Mouse (Mus musculus) liver, embryonic 13.5 days (tissue): Measurements from ENCODE around the gene Mkks. TPM values are rescaled to one million over a fixed set of nuclear protein-coding genes. Genes with fewer than 3 reads are reported as not detected.
A peak's percentile ranks its signal among the peaks of the same experiment; 100 is the strongest.
"Not testable (repeated sequence)": the region's sequence is repeated elsewhere in the genome, so short reads cannot be mapped to it uniquely, and the experiment has no call there.

Experiments
- ATAC-seq: fragments of 200-750 bp; cut with Nextera tagmentation; 2 replicates; pipeline ENCODE4 v1.8.0; 2017; ENCODE audit warnings: low read depth, mild to moderate bottlenecking, moderate number of reproducible peaks, moderate library complexity
- DNase-seq: peaks from one replicate; pipeline ENCODE4 v3.0.0; 2022
- H3K27ac ChIP-seq: fragments of 300-500 bp; sonication (generic); 2 replicates; pipeline ENCODE4 v1.5.1; 2015; ENCODE audit warnings: moderate library complexity, mild to moderate bottlenecking, inconsistent platforms
- H3K27me3 ChIP-seq: fragments of 300-500 bp; sonication (generic); 2 replicates; pipeline ENCODE4 v1.6.1; 2015; ENCODE audit warnings: mild to moderate bottlenecking, inconsistent platforms
- H3K36me3 ChIP-seq: fragments of 300-500 bp; sonication (generic); 2 replicates; pipeline ENCODE4 v1.6.1; 2015; ENCODE audit warnings: mild to moderate bottlenecking, inconsistent platforms
- H3K4me1 ChIP-seq: fragments of 300-500 bp; sonication (generic); replicated peaks from 2 replicates; pipeline ENCODE4 v1.6.1; 2015; ENCODE audit warnings: inconsistent platforms
- H3K4me2 ChIP-seq: fragments of 300-500 bp; sonication (generic); 2 replicates; pipeline ENCODE4 v1.6.1; 2015; ENCODE audit warnings: inconsistent platforms, mild to moderate bottlenecking, moderate library complexity
- H3K4me3 ChIP-seq: fragments of 300-500 bp; sonication (generic); replicated peaks from 2 replicates; pipeline ENCODE4 v1.5.1; 2015; ENCODE audit warnings: mild to moderate bottlenecking, inconsistent platforms
- H3K9ac ChIP-seq: fragments of 300-500 bp; sonication (generic); 2 replicates; pipeline ENCODE4 v1.6.1; 2015; ENCODE audit warnings: mild to moderate bottlenecking, inconsistent platforms
- H3K9me3 ChIP-seq: fragments of 300-500 bp; sonication (generic); replicated peaks from 2 replicates; pipeline ENCODE4 v1.6.1; 2016; ENCODE audit warnings: inconsistent platforms
- WGBS: fragments of 180-500 bp; shearing (Covaris S2); methylation state at CpG from one replicate; pipeline ENCODE4 v1.1.7; 2015; ENCODE audit not compliant: insufficient replicate concordance; 5-methylcytosine and 5-hydroxymethylcytosine counted together
- polyA plus RNA-seq: library from polyadenylated mRNA; unstranded; fragments of >200 nt; fragmentation: Nextera tagmentation; extraction: Ambion mirVana; gene quantifications from 2 replicates; pipeline ENCODE4 v1.2.1, GENCODE M21; 2015

Mkks gene
- polyA plus RNA-seq, 1 experiment from 2014 or later = 6.9 TPM

DNA sequence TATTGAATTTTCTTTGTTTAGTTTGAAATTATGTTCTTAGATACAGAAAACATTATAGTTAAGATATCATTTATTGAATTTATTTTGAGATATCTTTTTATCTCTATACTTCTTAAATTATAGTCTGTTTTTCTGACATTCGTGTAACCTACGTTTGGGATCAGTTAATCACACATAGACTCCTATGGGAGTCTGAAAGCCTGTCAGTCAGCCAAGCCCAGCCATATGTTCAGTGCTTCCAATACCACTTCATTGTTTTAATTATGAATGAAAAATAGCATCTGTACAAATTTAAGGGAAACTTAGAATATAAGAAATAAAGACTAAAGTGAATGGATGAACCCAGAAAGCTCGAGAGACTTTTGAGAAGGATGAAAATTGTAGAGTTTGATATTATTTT, 17.4 kb upstream of the Mkks start:
- peaks cover 9% of the 10 kb centered on the region for H3K4me1 ChIP-seq
- H3K27ac ChIP-seq = no peak overlapping the region
- ATAC-seq (no peak), DNase-seq (no peak)
- no peak overlapping the region for H3K9ac ChIP-seq
- H3K27me3 ChIP-seq = no peaks in the 10 kb centered on the region
- H3K4me2 ChIP-seq = no peak overlapping the region
- no peak overlapping the region for H3K4me3 ChIP-seq
- WGBS = 76% methylated on average over 3 of the region's 3 CpGs
- no peaks in the 10 kb centered on the region for H3K9me3 ChIP-seq
- H3K36me3 ChIP-seq = peaks cover 12% of the 10 kb centered on the region

DNA sequence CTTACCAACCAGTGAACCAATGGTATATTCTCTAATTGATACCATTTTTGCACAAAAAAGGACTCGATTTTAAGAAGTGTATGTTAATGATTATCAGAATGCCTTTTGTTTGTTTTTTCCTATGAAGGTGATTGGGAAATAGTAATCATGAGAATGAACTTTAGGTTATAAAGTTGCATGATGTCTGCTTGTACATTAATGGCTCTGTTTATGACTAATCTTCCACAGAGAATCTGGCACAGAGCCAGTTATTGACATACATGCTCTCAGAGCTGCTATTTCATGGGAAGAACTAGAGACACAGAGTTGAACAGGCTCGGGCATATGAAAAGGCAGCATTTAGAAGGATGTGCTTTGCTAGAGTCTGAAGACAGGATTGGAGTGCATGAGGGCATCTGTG, 4.9 kb upstream of the Mkks start:
- Histone ChIP-seq H3K9ac (no peak overlapping the region), H3K9me3 (no peaks in the 10 kb centered on the region), H3K27me3 (no peaks in the 10 kb centered on the region), H3K36me3 (no peaks in the 10 kb centered on the region), H3K4me3 (no peak overlapping the region), H3K4me2 (no peak overlapping the region), H3K27ac (no peak overlapping the region), H3K4me1 (peaks cover 19% of the 10 kb centered on the region)
- 68% methylated on average over 2 of the region's 2 CpGs for WGBS
- ATAC-seq (no peak), DNase-seq (no peak)

GRCm38 (mm10) chr2:136894494-136894893, 3.3 kb upstream of the Mkks start:
- peaks cover 29% of the 10 kb centered on the region for H3K4me1 ChIP-seq
- 50% methylated on average over 2 of the region's 2 CpGs for WGBS
- no peak overlapping the region for H3K4me3 ChIP-seq
- no peak for ATAC-seq
- H3K27ac ChIP-seq = no peak overlapping the region
- no peak for DNase-seq
- H3K9ac ChIP-seq = no peak overlapping the region; the same call in 1 of the 2 replicates
- H3K9me3 ChIP-seq = no peaks in the 10 kb centered on the region
- no peak overlapping the region for H3K4me2 ChIP-seq
- no peaks in the 10 kb centered on the region for H3K27me3 ChIP-seq
- no peaks in the 10 kb centered on the region for H3K36me3 ChIP-seq

DNA sequence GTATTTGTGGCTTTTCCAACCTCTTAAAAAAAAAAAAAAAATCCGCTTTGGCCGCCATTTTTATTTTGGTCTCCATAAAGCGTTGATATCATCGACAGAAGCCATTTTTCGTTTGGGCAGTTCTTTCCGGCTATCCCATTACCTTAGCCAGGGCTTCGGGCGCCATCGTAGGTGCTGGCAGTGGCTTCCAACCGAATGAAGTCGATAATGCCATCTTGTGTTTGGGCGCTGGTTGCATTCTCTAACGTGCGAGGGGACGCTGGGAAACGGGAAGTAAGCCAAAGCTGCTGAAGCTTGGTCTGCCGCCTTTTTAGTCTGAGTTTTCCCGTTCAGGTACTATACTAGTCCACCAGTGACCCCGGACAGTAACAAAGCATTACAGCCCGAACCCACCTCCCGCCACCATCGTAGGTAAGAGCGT, 772 bp upstream of the Mkks start:
- Histone ChIP-seq H3K36me3 (no peaks in the 10 kb centered on the region), H3K9me3 (no peaks in the 10 kb centered on the region), H3K4me3 (peak overlapping the region; percentile 79), H3K4me2 (peak overlapping the region; percentile 59), H3K27me3 (no peaks in the 10 kb centered on the region), H3K4me1 (peaks cover 32% of the 10 kb centered on the region), H3K9ac (peak overlapping the region; percentile 75), H3K27ac (peak overlapping the region; percentile 83)
- DNase-seq (peak; percentile 91), ATAC-seq (peak; percentile 72)
- under 1% methylated on average over 23 of the region's 23 CpGs for WGBS

GRCm38 (mm10) chr2:136890716-136891067, 497 bp downstream of the Mkks start:
- peak overlapping the region; percentile 70 for H3K4me2 ChIP-seq
- peak overlapping the region; percentile 84 for H3K9ac ChIP-seq
- ATAC-seq = peak; percentile 72
- WGBS = 3% methylated on average over 15 of the region's 15 CpGs
- not testable (repeated sequence) for DNase-seq, H3K36me3 ChIP-seq, H3K9me3 ChIP-seq, H3K27me3 ChIP-seq
- H3K27ac ChIP-seq = peak overlapping the region; percentile 89
- peak overlapping the region; percentile 79 for H3K4me3 ChIP-seq
- peaks cover 25% of the 10 kb centered on the region for H3K4me1 ChIP-seq

GRCm38 (mm10) chr2:136886846-136887245, 4.3 kb downstream of the Mkks start:
- Histone ChIP-seq H3K4me1 (peaks cover 13% of the 10 kb centered on the region), H3K9me3 (no peaks in the 10 kb centered on the region), H3K4me2 (no peak overlapping the region), H3K27me3 (no peaks in the 10 kb centered on the region), H3K9ac (no peak overlapping the region), H3K27ac (no peak overlapping the region), H3K36me3 (peaks cover 24% of the 10 kb centered on the region), H3K4me3 (no peak overlapping the region)
- WGBS = 60% methylated on average over 4 of the region's 4 CpGs
- ATAC-seq (no peak), DNase-seq (no peak)

GRCm38 (mm10) chr2:136885579-136885978, 5.6 kb downstream of the Mkks start, which contains the start of gene AL731706.2:
TSS of gene AL731706.2 (minus strand) at chr2:136885679.
- no peak for DNase-seq

GRCm38 (mm10) chr2:136854543-136855388, 36.4 kb downstream of the Mkks start:
- no peaks in the 10 kb centered on the region for H3K9me3 ChIP-seq
- no peak for DNase-seq
- no peaks in the 10 kb centered on the region for H3K4me1 ChIP-seq
- no peak for ATAC-seq
- H3K4me3 ChIP-seq = no peak overlapping the region
- no peak overlapping the region for H3K9ac ChIP-seq
- no peak overlapping the region for H3K27ac ChIP-seq
- no peak overlapping the region for H3K4me2 ChIP-seq
- H3K27me3 ChIP-seq = no peaks in the 10 kb centered on the region
- WGBS = 43% methylated on average over 5 of the region's 5 CpGs
- no peaks in the 10 kb centered on the region for H3K36me3 ChIP-seq

More at GRCm38 (mm10) chr2:136885579-136885978, 5.6 kb downstream of the Mkks start, which contains the start of gene AL731706.2:
- Histone ChIP-seq H3K9ac (no peak within 1 kb of the TSS), H3K4me1 (peaks cover 11% of the 10 kb centered on the region), H3K36me3 (peaks cover 34% of the 10 kb centered on the region), H3K4me2 (no peak within 1 kb of the TSS), H3K27ac (no peak within 1 kb of the TSS), H3K4me3 (no peak within 1 kb of the TSS), H3K9me3 (no peaks in the 10 kb centered on the region), H3K27me3 (no peaks in the 10 kb centered on the region)
- 81% methylated on average over 2 of the region's 2 CpGs for WGBS
- ATAC-seq = no peak

- no peak overlapping the region for H3K4me3 ChIP-seq
- DNase-seq = no peak
- H3K27me3 ChIP-seq = no peaks in the 10 kb centered on the region
- H3K9me3 ChIP-seq = no peaks in the 10 kb centered on the region
- H3K4me2 ChIP-seq = no peak overlapping the region
- H3K36me3 ChIP-seq = no peaks in the 10 kb centered on the region
- ATAC-seq = no peak
- no peak overlapping the region for H3K9ac ChIP-seq
- no peaks in the 10 kb centered on the region for H3K4me1 ChIP-seq
- H3K27ac ChIP-seq = no peak overlapping the region
- WGBS = 45% methylated on average over 3 of the region's 3 CpGs
These were observed 40.8 kb downstream of the Mkks start for GRCm38 (mm10) chr2:136850366-136850765.

GRCm38 (mm10) chr2:136837994-136838393, 53.2 kb downstream of the Mkks start:
- H3K4me3 ChIP-seq = no peak overlapping the region
- 20% methylated on average over 1 of the region's 1 CpGs for WGBS
- DNase-seq = no peak
- H3K27me3 ChIP-seq = no peaks in the 10 kb centered on the region
- H3K9me3 ChIP-seq = no peaks in the 10 kb centered on the region
- no peak overlapping the region for H3K4me2 ChIP-seq
- H3K36me3 ChIP-seq = no peaks in the 10 kb centered on the region
- no peak overlapping the region for H3K9ac ChIP-seq
- no peak overlapping the region for H3K27ac ChIP-seq
- ATAC-seq = no peak
- no peaks in the 10 kb centered on the region for H3K4me1 ChIP-seq

- no peak for DNase-seq
- Histone ChIP-seq H3K27me3 (no peaks in the 10 kb centered on the region), H3K4me3 (no peak overlapping the region), H3K27ac (no peak overlapping the region), H3K9ac (no peak overlapping the region), H3K4me2 (no peak overlapping the region), H3K4me1 (no peaks in the 10 kb centered on the region), H3K36me3 (no peaks in the 10 kb centered on the region), H3K9me3 (no peaks in the 10 kb centered on the region)
- WGBS = 56% methylated on average over 3 of the region's 3 CpGs
- ATAC-seq = no peak
These were observed 55.3 kb downstream of the Mkks start for GRCm38 (mm10) chr2:136835882-136836281.

DNA sequence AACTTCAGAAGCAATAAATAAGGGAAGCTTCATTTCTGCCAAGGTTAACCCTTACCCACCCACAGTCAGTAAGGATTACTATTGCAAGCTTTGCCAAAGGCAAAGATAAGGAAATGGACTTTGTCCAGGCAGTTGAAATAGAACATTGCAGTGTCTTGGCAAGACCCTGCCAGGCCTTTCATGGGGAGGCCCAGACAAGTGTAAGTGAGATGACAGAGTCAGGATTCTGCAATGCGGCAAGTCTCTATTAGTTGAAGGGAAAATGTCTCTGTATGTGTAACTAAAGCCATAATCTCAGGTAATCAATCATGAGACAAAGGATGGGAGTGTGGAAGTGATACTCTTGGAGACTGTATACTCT, 56.5 kb downstream of the Mkks start:
- no peak for DNase-seq
- 83% methylated on average over 1 of the region's 1 CpGs for WGBS

More for the DNA sequence above, 56.5 kb downstream of the Mkks start:
- Histone ChIP-seq H3K9ac (no peak overlapping the region), H3K36me3 (no peaks in the 10 kb centered on the region), H3K4me2 (no peak overlapping the region), H3K27me3 (no peaks in the 10 kb centered on the region), H3K4me3 (no peak overlapping the region), H3K4me1 (no peaks in the 10 kb centered on the region), H3K9me3 (no peaks in the 10 kb centered on the region), H3K27ac (no peak overlapping the region)
- ATAC-seq = no peak
